Mouse (Mus musculus) spleen, embryonic (tissue): ENCODE measurements around the gene Lipc.

Experiments used
- CTCF ChIA-PET: fragments of 350-600 bp; sonication (Branson Sonifier 250); formaldehyde crosslinking; loops from one replicate; lab custom pipeline; 2022; lab: Charles Lee

Lipc gene

GRCm38 (mm10) chr9:70915356-70915685 is 36.7 kb downstream of the Lipc start:
- CTCF ChIA-PET, result no interaction called here

- CTCF ChIA-PET, result no interaction called here
Measured at GRCm38 (mm10) chr9:70914659-70915355, 37.2 kb downstream of the Lipc start.

GRCm38 (mm10) chr9:70911163-70911562 is 40.9 kb downstream of the Lipc start:
- CTCF ChIA-PET, result no interaction called here

GRCm38 (mm10) chr9:70910351-70910750 is 41.7 kb downstream of the Lipc start:
- CTCF ChIA-PET, result no interaction called here

- CTCF ChIA-PET, result no interaction called here
Measured at GRCm38 (mm10) chr9:70902821-70903730, 49.0 kb downstream of the Lipc start.

GRCm38 (mm10) chr9:70894201-70894600 is 57.8 kb downstream of the Lipc start:
- CTCF ChIA-PET, result no interaction called here

GRCm38 (mm10) chr9:70893526-70893925 is 58.5 kb downstream of the Lipc start:
- CTCF ChIA-PET, result no interaction called here

GRCm38 (mm10) chr9:70892627-70893026 is 59.4 kb downstream of the Lipc start:
- CTCF ChIA-PET, result interaction anchor here (1.3 kb wide), 1 partner anchor 9 kb away, joined by 5 read pairs; no protein-coding TSS in a partner anchor

GRCm38 (mm10) chr9:70891431-70892133 is 60.4 kb downstream of the Lipc start:
- CTCF ChIA-PET, result interaction anchor here (1.3 kb wide), 1 partner anchor 10 kb away, joined by 5 read pairs; no protein-coding TSS in a partner anchor

- CTCF ChIA-PET, result no interaction called here
Measured at GRCm38 (mm10) chr9:70890736-70891135, 61.3 kb downstream of the Lipc start.

- CTCF ChIA-PET, result interaction anchor here (0.6 kb wide), 1 partner anchor 43 kb away, joined by 4 read pairs; no protein-coding TSS in a partner anchor
Measured at GRCm38 (mm10) chr9:70888969-70889368, 63.1 kb downstream of the Lipc start.

- CTCF ChIA-PET, result no interaction called here
Measured at GRCm38 (mm10) chr9:70888556-70888955, 63.5 kb downstream of the Lipc start.

GRCm38 (mm10) chr9:70881982-70882381 is 70.0 kb downstream of the Lipc start:
- CTCF ChIA-PET, result no interaction called here

GRCm38 (mm10) chr9:70878823-70879222 is 73.2 kb downstream of the Lipc start:
- CTCF ChIA-PET, result no interaction called here

GRCm38 (mm10) chr9:70878157-70878556 is 73.9 kb downstream of the Lipc start:
- CTCF ChIA-PET, result interaction anchor here (0.5 kb wide), 1 partner anchor 19 kb away, joined by 4 read pairs; no protein-coding TSS in a partner anchor

GRCm38 (mm10) chr9:70875490-70875889 is 76.5 kb downstream of the Lipc start:
- CTCF ChIA-PET, result no interaction called here

- CTCF ChIA-PET, result no interaction called here
Measured at GRCm38 (mm10) chr9:70875059-70875458, 77.0 kb downstream of the Lipc start.

GRCm38 (mm10) chr9:70872675-70873074 is 79.4 kb downstream of the Lipc start:
- CTCF ChIA-PET, result no interaction called here

GRCm38 (mm10) chr9:70870326-70870725 is 81.7 kb downstream of the Lipc start:
- CTCF ChIA-PET, result no interaction called here

- CTCF ChIA-PET, result no interaction called here
Measured at GRCm38 (mm10) chr9:70869169-70869873, 82.7 kb downstream of the Lipc start.

- CTCF ChIA-PET, result interaction anchor here (0.7 to 0.9 kb wide), 2 partner anchors 9 to 254 kb away, joined by 3 to 7 read pairs; no protein-coding TSS in a partner anchor
Measured at GRCm38 (mm10) chr9:70867381-70867780, 84.6 kb downstream of the Lipc start.
